Mouse (Mus musculus): Measurements from ENCODE around the gene Calcoco2. TPM values are rescaled to one million over a fixed set of nuclear protein-coding genes. Genes with fewer than 3 reads are reported as not detected.

The Calcoco2 gene
- not detected in 2 replicates for polyA plus RNA-seq (2014; fragmentation: Nextera tagmentation; extraction: Ambion mirVana)

- Histone ChIP-seq H3K4me2 (ENCODE audit: low read depth, low read length) (no peak within 1 kb of the TSS), H3K9me3 (replicated peaks; ENCODE audit: control insufficient read depth, low read length) (no peaks in the 10 kb centered on the region), H3K9ac (replicated peaks; ENCODE audit: low read length) (no peak within 1 kb of the TSS), H3K27ac (replicated peaks; ENCODE audit: low read depth, low read length) (no peak within 1 kb of the TSS), H3K36me3 (replicated peaks; ENCODE audit: control insufficient read depth, insufficient read depth, low read depth, low read length) (no peaks in the 10 kb centered on the region), H3K27me3 (ENCODE audit: control insufficient read depth, insufficient read depth, low read length) (no peaks in the 10 kb centered on the region), H3K4me1 (ENCODE audit: control insufficient read depth, insufficient read depth, low read length) (no peaks in the 10 kb centered on the region), H3K4me3 (ENCODE audit: low read depth, low read length) (no peak within 1 kb of the TSS)
- no peak for DNase-seq (ENCODE audit: low spot score)
- 41% methylated on average over 14 of the region's 14 CpGs for WGBS
- no peak for ATAC-seq (replicated peaks; ENCODE audit: insufficient number of reproducible peaks, low FRiP score, low TSS enrichment, low read depth)
Measured at GRCm38 (mm10) chr11:96111751-96112150, at the start of gene Calcoco2. TSS of gene Calcoco2 (minus strand) at chr11:96111964.

- Histone ChIP-seq H3K36me3 (replicated peaks; ENCODE audit: control insufficient read depth, insufficient read depth, low read depth, low read length) (no peaks in the 10 kb centered on the region), H3K27me3 (ENCODE audit: control insufficient read depth, insufficient read depth, low read length) (peaks cover 12% of the 10 kb centered on the region), H3K9ac (replicated peaks; ENCODE audit: low read length) (no peak overlapping the region), H3K9me3 (replicated peaks; ENCODE audit: control insufficient read depth, low read length) (no peaks in the 10 kb centered on the region), H3K4me2 (ENCODE audit: low read depth, low read length) (no peak overlapping the region), H3K4me3 (ENCODE audit: low read depth, low read length) (no peak overlapping the region), H3K27ac (replicated peaks; ENCODE audit: low read depth, low read length) (no peak overlapping the region), H3K4me1 (ENCODE audit: control insufficient read depth, insufficient read depth, low read length) (no peaks in the 10 kb centered on the region)
- 71% methylated on average over 6 of the region's 6 CpGs for WGBS
- DNase-seq (ENCODE audit: low spot score) (no peak), ATAC-seq (replicated peaks; ENCODE audit: insufficient number of reproducible peaks, low FRiP score, low TSS enrichment, low read depth) (no peak)
Measured at GRCm38 (mm10) chr11:96147471-96147870, 35.7 kb upstream of the Calcoco2 start.

- Histone ChIP-seq H3K9ac (replicated peaks; ENCODE audit: low read length) (no peak overlapping the region; the same call in 1 of the 2 replicates), H3K4me1 (ENCODE audit: control insufficient read depth, insufficient read depth, low read length) (no peaks in the 10 kb centered on the region), H3K27ac (replicated peaks; ENCODE audit: low read depth, low read length) (no peak overlapping the region), H3K27me3 (ENCODE audit: control insufficient read depth, insufficient read depth, low read length) (peaks cover 12% of the 10 kb centered on the region), H3K4me2 (ENCODE audit: low read depth, low read length) (peak overlapping the region; percentile 14; the same call in 1 of the 2 replicates), H3K4me3 (ENCODE audit: low read depth, low read length) (no peak overlapping the region), H3K36me3 (replicated peaks; ENCODE audit: control insufficient read depth, insufficient read depth, low read depth, low read length) (no peaks in the 10 kb centered on the region), H3K9me3 (replicated peaks; ENCODE audit: control insufficient read depth, low read length) (no peaks in the 10 kb centered on the region)
- WGBS = 3% methylated on average over 15 of the region's 15 CpGs
- 0 out of 2 replicates have a peak, but pooled peaks have one; percentile 48 for ATAC-seq (replicated peaks; ENCODE audit: insufficient number of reproducible peaks, low FRiP score, low TSS enrichment, low read depth)
- DNase-seq (ENCODE audit: low spot score) = peak; percentile 90
Measured at GRCm38 (mm10) chr11:96145622-96146270, 34.0 kb upstream of the Calcoco2 start.

- ATAC-seq (replicated peaks; ENCODE audit: insufficient number of reproducible peaks, low FRiP score, low TSS enrichment, low read depth) = no peak
- H3K4me1 ChIP-seq (ENCODE audit: control insufficient read depth, insufficient read depth, low read length) = no peaks in the 10 kb centered on the region
- no peak overlapping the region for H3K4me2 ChIP-seq (ENCODE audit: low read depth, low read length)
- no peaks in the 10 kb centered on the region for H3K9me3 ChIP-seq (replicated peaks; ENCODE audit: control insufficient read depth, low read length)
- H3K27ac ChIP-seq (replicated peaks; ENCODE audit: low read depth, low read length) = no peak overlapping the region
- no peak overlapping the region for H3K4me3 ChIP-seq (ENCODE audit: low read depth, low read length)
- WGBS = 61% methylated on average over 4 of the region's 4 CpGs
- H3K9ac ChIP-seq (replicated peaks; ENCODE audit: low read length) = no peak overlapping the region
- no peaks in the 10 kb centered on the region for H3K36me3 ChIP-seq (replicated peaks; ENCODE audit: control insufficient read depth, insufficient read depth, low read depth, low read length)
- H3K27me3 ChIP-seq (ENCODE audit: control insufficient read depth, insufficient read depth, low read length) = peaks cover 12% of the 10 kb centered on the region
- no peak for DNase-seq (ENCODE audit: low spot score)
Measured at GRCm38 (mm10) chr11:96143766-96144165, 32.0 kb upstream of the Calcoco2 start.

DNA sequence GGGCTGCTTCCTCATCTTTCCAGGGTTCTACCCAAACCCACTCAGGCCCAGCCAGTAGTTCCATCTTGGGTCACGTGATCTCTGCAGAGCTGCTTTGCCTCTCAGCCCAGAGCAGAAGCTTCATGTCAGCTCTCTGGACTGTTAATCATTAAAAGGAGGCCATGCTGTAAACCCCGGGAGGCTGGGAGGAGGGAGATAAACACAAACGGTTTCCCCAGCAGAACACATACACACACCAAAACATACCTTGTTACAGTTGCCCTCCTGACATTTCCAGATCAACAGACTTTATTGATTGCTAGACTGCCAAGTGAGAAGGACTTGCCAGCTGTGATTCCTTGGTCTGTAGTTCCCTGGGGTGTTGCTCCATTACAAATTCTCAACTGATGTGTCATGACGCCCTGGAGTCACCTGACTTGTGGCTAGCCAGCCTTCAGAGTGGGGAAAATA, 29.0 kb upstream of the Calcoco2 start:
- Histone ChIP-seq H3K27me3 (ENCODE audit: control insufficient read depth, insufficient read depth, low read length) (peaks cover 2% of the 10 kb centered on the region; the same call in 1 of the 2 replicates), H3K9me3 (replicated peaks; ENCODE audit: control insufficient read depth, low read length) (no peaks in the 10 kb centered on the region), H3K36me3 (replicated peaks; ENCODE audit: control insufficient read depth, insufficient read depth, low read depth, low read length) (no peaks in the 10 kb centered on the region), H3K4me3 (ENCODE audit: low read depth, low read length) (no peak overlapping the region), H3K9ac (replicated peaks; ENCODE audit: low read length) (no peak overlapping the region), H3K27ac (replicated peaks; ENCODE audit: low read depth, low read length) (no peak overlapping the region), H3K4me1 (ENCODE audit: control insufficient read depth, insufficient read depth, low read length) (no peaks in the 10 kb centered on the region), H3K4me2 (ENCODE audit: low read depth, low read length) (no peak overlapping the region)
- DNase-seq (ENCODE audit: low spot score) (no peak), ATAC-seq (replicated peaks; ENCODE audit: insufficient number of reproducible peaks, low FRiP score, low TSS enrichment, low read depth) (no peak)
- 41% methylated on average over 4 of the region's 4 CpGs for WGBS

DNA sequence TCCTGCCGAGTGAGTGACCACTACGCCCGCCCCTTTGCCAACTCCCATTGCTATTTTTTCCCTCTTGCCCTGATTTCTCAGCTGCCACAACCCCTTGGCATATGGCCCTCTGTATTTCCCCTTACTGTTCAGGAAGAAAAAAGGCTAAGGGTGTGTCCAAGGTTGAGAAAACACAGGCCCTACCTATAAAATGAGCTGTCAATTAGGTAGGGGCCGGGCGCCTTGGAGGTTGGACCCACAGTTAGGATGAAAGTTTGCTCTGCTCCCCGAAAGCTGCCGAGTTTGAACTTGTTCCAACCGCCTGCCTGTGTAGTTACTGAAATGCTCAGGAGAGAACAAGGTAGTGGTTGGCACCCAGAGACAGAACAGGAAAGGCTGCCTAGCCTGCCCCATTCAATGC, 24.1 kb upstream of the Calcoco2 start:
- no peaks in the 10 kb centered on the region for H3K4me1 ChIP-seq (ENCODE audit: control insufficient read depth, insufficient read depth, low read length)
- WGBS = 85% methylated on average over 8 of the region's 8 CpGs
- no peaks in the 10 kb centered on the region; the same call in none of the 2 replicates for H3K27me3 ChIP-seq (ENCODE audit: control insufficient read depth, insufficient read depth, low read length)

DNA sequence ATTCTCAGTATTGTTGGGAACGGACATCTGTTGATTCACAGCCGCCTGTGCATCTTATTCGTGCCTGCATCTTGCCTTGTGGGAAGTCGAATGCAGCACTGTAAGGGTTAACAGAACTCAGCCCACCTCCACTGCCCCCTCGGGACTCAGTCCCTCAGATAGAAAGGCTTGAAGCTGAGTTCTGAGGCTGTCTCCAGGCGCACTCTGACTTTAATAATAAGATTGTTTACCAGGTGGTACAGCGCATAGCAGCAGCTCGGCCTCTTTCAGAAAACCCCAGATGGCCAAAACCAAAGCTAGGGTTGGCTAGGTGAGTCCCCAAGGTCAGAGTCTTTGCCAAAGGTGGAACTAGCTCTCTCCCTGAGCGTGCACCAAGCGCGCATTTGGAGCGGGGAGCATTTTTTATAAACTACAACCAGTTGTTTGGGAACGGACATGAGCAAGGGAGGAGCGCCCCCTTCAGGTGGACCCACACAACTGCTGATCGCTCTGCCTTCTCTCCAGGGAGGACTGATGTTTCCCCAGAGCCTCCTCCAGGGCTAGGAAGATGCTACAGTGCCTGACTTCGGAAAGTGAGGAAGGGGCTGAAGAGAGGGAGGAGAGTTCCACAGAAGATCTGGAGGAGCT, 21.6 kb upstream of the Calcoco2 start, which contains the start of gene Ttll6:
Gene Ttll6, plus strand, starts transcription at position 548 of the 627 bp plus-strand sequence.
- Histone ChIP-seq H3K4me1 (ENCODE audit: control insufficient read depth, insufficient read depth, low read length) (no peaks in the 10 kb centered on the region), H3K27me3 (ENCODE audit: control insufficient read depth, insufficient read depth, low read length) (no peaks in the 10 kb centered on the region; the same call in none of the 2 replicates), H3K27ac (replicated peaks; ENCODE audit: low read depth, low read length) (no peak within 1 kb of the TSS), H3K36me3 (replicated peaks; ENCODE audit: control insufficient read depth, insufficient read depth, low read depth, low read length) (no peaks in the 10 kb centered on the region), H3K9ac (replicated peaks; ENCODE audit: low read length) (peak within 1 kb of the TSS; percentile 18; the same call in 1 of the 2 replicates), H3K4me3 (ENCODE audit: low read depth, low read length) (no peak within 1 kb of the TSS; the same call in 1 of the 2 replicates), H3K4me2 (ENCODE audit: low read depth, low read length) (peak within 1 kb of the TSS; percentile 21), H3K9me3 (replicated peaks; ENCODE audit: control insufficient read depth, low read length) (no peaks in the 10 kb centered on the region)
- WGBS = 19% methylated on average over 16 of the region's 16 CpGs
- DNase-seq (ENCODE audit: low spot score) = peak; percentile 78
- ATAC-seq (replicated peaks; ENCODE audit: insufficient number of reproducible peaks, low FRiP score, low TSS enrichment, low read depth) = no peak

More for the DNA sequence above, 24.1 kb upstream of the Calcoco2 start:
- H3K4me3 ChIP-seq (ENCODE audit: low read depth, low read length) = no peak overlapping the region
- H3K4me2 ChIP-seq (ENCODE audit: low read depth, low read length) = no peak overlapping the region
- ATAC-seq (replicated peaks; ENCODE audit: insufficient number of reproducible peaks, low FRiP score, low TSS enrichment, low read depth) (no peak), DNase-seq (ENCODE audit: low spot score) (no peak)
- H3K9me3 ChIP-seq (replicated peaks; ENCODE audit: control insufficient read depth, low read length) = no peaks in the 10 kb centered on the region
- H3K27ac ChIP-seq (replicated peaks; ENCODE audit: low read depth, low read length) = no peak overlapping the region
- no peaks in the 10 kb centered on the region for H3K36me3 ChIP-seq (replicated peaks; ENCODE audit: control insufficient read depth, insufficient read depth, low read depth, low read length)
- no peak overlapping the region for H3K9ac ChIP-seq (replicated peaks; ENCODE audit: low read length)

- no peak overlapping the region for H3K4me2 ChIP-seq (ENCODE audit: low read depth, low read length)
- no peaks in the 10 kb centered on the region for H3K9me3 ChIP-seq (replicated peaks; ENCODE audit: control insufficient read depth, low read length)
- ATAC-seq (replicated peaks; ENCODE audit: insufficient number of reproducible peaks, low FRiP score, low TSS enrichment, low read depth) (no peak), DNase-seq (ENCODE audit: low spot score) (no peak)
- H3K36me3 ChIP-seq (replicated peaks; ENCODE audit: control insufficient read depth, insufficient read depth, low read depth, low read length) = no peaks in the 10 kb centered on the region
- no peak overlapping the region for H3K4me3 ChIP-seq (ENCODE audit: low read depth, low read length)
- H3K27me3 ChIP-seq (ENCODE audit: control insufficient read depth, insufficient read depth, low read length) = peaks cover 9% of the 10 kb centered on the region
- WGBS = 50% methylated on average over 10 of the region's 10 CpGs
- H3K27ac ChIP-seq (replicated peaks; ENCODE audit: low read depth, low read length) = no peak overlapping the region
- H3K4me1 ChIP-seq (ENCODE audit: control insufficient read depth, insufficient read depth, low read length) = no peaks in the 10 kb centered on the region
- H3K9ac ChIP-seq (replicated peaks; ENCODE audit: low read length) = no peak overlapping the region
Measured at GRCm38 (mm10) chr11:96130606-96131005, 18.8 kb upstream of the Calcoco2 start.

Measured in embryonic facial prominence, embryonic 11.5 days (tissue).